Mouse (Mus musculus) midbrain, embryonic 16.5 days (tissue): Measurements from ENCODE around the gene Kat14. TPM values are rescaled to one million over a fixed set of nuclear protein-coding genes. Genes with fewer than 3 reads are reported as not detected.
A peak's percentile ranks its signal among the peaks of the same experiment; 100 is the strongest.
"Not testable (repeated sequence)": the region's sequence is repeated elsewhere in the genome, so short reads cannot be mapped to it uniquely, and the experiment has no call there.

Experiments used
- ATAC-seq: fragments of 200-750 bp; cut with Nextera tagmentation; 2 replicates; pipeline ENCODE4 v1.8.0; 2017; ENCODE audit warnings: moderate TSS enrichment
- H3K27ac ChIP-seq: fragments of 300-500 bp; sonication (generic); 2 replicates; pipeline ENCODE4 v1.5.1; 2014; ENCODE audit warnings: mild to moderate bottlenecking, low read length, mixed read lengths
- H3K27me3 ChIP-seq: fragments of 300-500 bp; sonication (generic); 2 replicates; pipeline ENCODE4 v1.6.1; 2014; ENCODE audit warnings: low read depth, low read length, mixed read lengths; ENCODE audit not compliant: control insufficient read depth, insufficient read depth
- H3K36me3 ChIP-seq: fragments of 300-500 bp; sonication (generic); 2 replicates; pipeline ENCODE4 v1.6.1; 2014; ENCODE audit warnings: mild to moderate bottlenecking, low read length, moderate library complexity, mixed read lengths; ENCODE audit not compliant: control insufficient read depth, insufficient read depth
- H3K4me1 ChIP-seq: fragments of 300-500 bp; sonication (generic); 2 replicates; pipeline ENCODE4 v1.6.1; 2014; ENCODE audit warnings: mild to moderate bottlenecking, low read length, mixed read lengths; ENCODE audit not compliant: control insufficient read depth, insufficient read depth
- H3K4me2 ChIP-seq: fragments of 300-500 bp; sonication (generic); 2 replicates; pipeline ENCODE4 v1.6.1; 2014; ENCODE audit warnings: mild to moderate bottlenecking, low read length, mixed read lengths
- H3K4me3 ChIP-seq: fragments of 300-500 bp; sonication (generic); 2 replicates; pipeline ENCODE4 v1.5.1; 2014; ENCODE audit warnings: low read depth, mild to moderate bottlenecking, low read length, moderate library complexity, mixed read lengths
- H3K9ac ChIP-seq: fragments of 300-500 bp; sonication (generic); 2 replicates; pipeline ENCODE4 v1.6.1; 2014; ENCODE audit warnings: low read depth, low read length, mixed read lengths
- H3K9me3 ChIP-seq: fragments of 300-500 bp; sonication (generic); replicated peaks from 2 replicates; pipeline ENCODE4 v1.6.1; 2014; ENCODE audit warnings: mild to moderate bottlenecking, low read length, mixed read lengths; ENCODE audit not compliant: control insufficient read depth, poor library complexity, severe bottlenecking
- WGBS: fragments of 180-500 bp; shearing (Covaris S2); extraction: QIAGEN DNeasy Blood & Tissue Kit; methylation state at CpG from one replicate; pipeline ENCODE4 v1.1.7; 2014; 5-methylcytosine and 5-hydroxymethylcytosine counted together
- polyA plus RNA-seq: library from polyadenylated mRNA; unstranded; fragments of >200 nt; fragmentation: Nextera tagmentation; extraction: Ambion mirVana; gene quantifications from 2 replicates; pipeline ENCODE4 v1.2.1, GENCODE M21; 2015

Gene Kat14
- polyA plus RNA-seq, 1 experiment from 2014 or later: 26.4 TPM

GRCm38 (mm10) chr2:144333138-144333842 is 35.5 kb upstream of the Kat14 start:
- 6% methylated on average over 28 of the region's 28 CpGs for WGBS
- peak overlapping the region; percentile 40; the same call in 1 of the 2 replicates for H3K9ac ChIP-seq
- H3K4me1 ChIP-seq: peaks cover 28% of the 10 kb centered on the region
- peaks cover 40% of the 10 kb centered on the region for H3K27me3 ChIP-seq
- H3K4me2 ChIP-seq: peak overlapping the region; percentile 92
- no peak overlapping the region for H3K27ac ChIP-seq
- H3K4me3 ChIP-seq: peak overlapping the region; percentile 29
- ATAC-seq: 0 out of 2 replicates have a peak, but pooled peaks have one; percentile 31
- no peaks in the 10 kb centered on the region for H3K36me3 ChIP-seq
- H3K9me3 ChIP-seq: no peaks in the 10 kb centered on the region

GRCm38 (mm10) chr2:144337230-144337629 is 31.6 kb upstream of the Kat14 start:
- Histone ChIP-seq H3K4me3 (no peak overlapping the region), H3K4me1 (peaks cover 8% of the 10 kb centered on the region), H3K27me3 (peaks cover 10% of the 10 kb centered on the region), H3K9me3 (no peaks in the 10 kb centered on the region), H3K27ac (no peak overlapping the region), H3K4me2 (no peak overlapping the region), H3K36me3 (no peaks in the 10 kb centered on the region), H3K9ac (no peak overlapping the region)
- WGBS: 80% methylated on average over 3 of the region's 3 CpGs
- ATAC-seq: no peak

- Histone ChIP-seq H3K27me3 (peaks cover 6% of the 10 kb centered on the region), H3K4me2 (no peak overlapping the region), H3K9me3 (no peaks in the 10 kb centered on the region), H3K9ac (no peak overlapping the region), H3K36me3 (no peaks in the 10 kb centered on the region), H3K4me3 (no peak overlapping the region), H3K4me1 (peaks cover 6% of the 10 kb centered on the region), H3K27ac (no peak overlapping the region)
- WGBS: 86% methylated on average over 4 of the region's 8 CpGs
- ATAC-seq: no peak
These were observed 31.1 kb upstream of the Kat14 start for GRCm38 (mm10) chr2:144337701-144338100.

GRCm38 (mm10) chr2:144338149-144338548 is 30.6 kb upstream of the Kat14 start:
- not testable (repeated sequence) for ATAC-seq, H3K9me3 ChIP-seq

GRCm38 (mm10) chr2:144343158-144343557 is 25.6 kb upstream of the Kat14 start:
- ATAC-seq: no peak
- H3K4me2 ChIP-seq: no peak overlapping the region
- no peaks in the 10 kb centered on the region for H3K4me1 ChIP-seq
- H3K27me3 ChIP-seq: no peaks in the 10 kb centered on the region
- H3K9me3 ChIP-seq: no peaks in the 10 kb centered on the region
- no peak overlapping the region for H3K9ac ChIP-seq
- H3K4me3 ChIP-seq: no peak overlapping the region
- no peak overlapping the region for H3K27ac ChIP-seq
- H3K36me3 ChIP-seq: no peaks in the 10 kb centered on the region
- WGBS: 87% methylated on average over 4 of the region's 4 CpGs

More at GRCm38 (mm10) chr2:144338149-144338548, 30.6 kb upstream of the Kat14 start:
- H3K4me1 ChIP-seq, H3K9ac ChIP-seq, H3K36me3 ChIP-seq, H3K4me3 ChIP-seq, H3K27ac ChIP-seq, H3K4me2 ChIP-seq, H3K27me3 ChIP-seq: not testable (repeated sequence)
- 81% methylated on average over 6 of the region's 6 CpGs for WGBS

DNA sequence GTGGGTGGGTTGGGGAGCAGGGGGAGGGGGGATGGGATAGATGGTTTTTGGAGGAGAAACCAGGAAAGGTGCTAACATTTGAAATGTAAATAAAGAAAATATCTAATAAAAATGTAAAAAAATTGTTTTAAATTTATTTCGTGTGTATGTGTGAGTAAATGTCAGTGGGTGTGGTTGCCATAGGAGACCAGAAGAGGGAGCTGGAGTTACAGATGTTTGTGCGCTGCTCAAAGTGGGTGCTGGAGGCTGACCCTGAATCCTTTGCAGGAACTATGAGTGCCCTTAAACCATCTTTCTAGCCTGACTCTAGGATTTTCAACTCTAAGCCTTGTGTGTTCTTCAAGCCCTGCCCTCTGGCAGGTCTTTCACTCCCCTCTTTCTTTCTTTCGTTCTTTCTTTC is 20.3 kb upstream of the Kat14 start:
- no peaks in the 10 kb centered on the region for H3K27me3 ChIP-seq
- no peak overlapping the region for H3K4me3 ChIP-seq
- H3K27ac ChIP-seq: no peak overlapping the region
- no peak overlapping the region for H3K9ac ChIP-seq
- no peak for ATAC-seq
- no peaks in the 10 kb centered on the region for H3K4me1 ChIP-seq
- no peaks in the 10 kb centered on the region for H3K36me3 ChIP-seq
- no peaks in the 10 kb centered on the region for H3K9me3 ChIP-seq
- H3K4me2 ChIP-seq: no peak overlapping the region
- WGBS: 69% methylated on average over 3 of the region's 3 CpGs

- WGBS: 90% methylated on average over 11 of the region's 11 CpGs
- no peak overlapping the region for H3K27ac ChIP-seq
- no peaks in the 10 kb centered on the region for H3K4me1 ChIP-seq
These were observed 15.9 kb upstream of the Kat14 start for GRCm38 (mm10) chr2:144352843-144353242.

DNA sequence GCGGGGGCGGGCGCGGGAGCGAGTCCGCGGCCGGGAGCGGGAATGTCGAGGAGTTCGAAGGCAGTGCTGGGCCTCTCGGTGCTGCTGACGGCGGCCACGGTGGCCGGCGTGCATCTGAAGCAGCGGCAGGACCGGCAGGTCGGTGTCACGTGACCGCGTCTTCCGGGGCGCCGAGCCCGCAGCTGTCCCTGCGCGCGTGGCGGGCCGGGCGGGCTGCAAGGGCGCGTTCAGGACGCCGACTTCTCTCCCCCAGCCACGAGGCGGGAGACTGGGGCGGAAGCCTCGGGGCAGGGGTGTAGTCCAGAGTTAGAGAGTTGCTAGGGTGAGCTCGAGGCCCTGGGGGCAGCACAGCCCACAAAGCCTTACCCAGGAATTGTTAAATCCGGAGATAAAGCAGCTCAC is 238 bp downstream of the Kat14 start:
- WGBS: 1% methylated on average over 35 of the region's 43 CpGs

More at GRCm38 (mm10) chr2:144352843-144353242, 15.9 kb upstream of the Kat14 start:
- ATAC-seq: no peak
- Histone ChIP-seq H3K4me2 (no peak overlapping the region), H3K36me3 (no peaks in the 10 kb centered on the region), H3K4me3 (no peak overlapping the region), H3K9ac (no peak overlapping the region), H3K9me3 (no peaks in the 10 kb centered on the region), H3K27me3 (no peaks in the 10 kb centered on the region)

DNA sequence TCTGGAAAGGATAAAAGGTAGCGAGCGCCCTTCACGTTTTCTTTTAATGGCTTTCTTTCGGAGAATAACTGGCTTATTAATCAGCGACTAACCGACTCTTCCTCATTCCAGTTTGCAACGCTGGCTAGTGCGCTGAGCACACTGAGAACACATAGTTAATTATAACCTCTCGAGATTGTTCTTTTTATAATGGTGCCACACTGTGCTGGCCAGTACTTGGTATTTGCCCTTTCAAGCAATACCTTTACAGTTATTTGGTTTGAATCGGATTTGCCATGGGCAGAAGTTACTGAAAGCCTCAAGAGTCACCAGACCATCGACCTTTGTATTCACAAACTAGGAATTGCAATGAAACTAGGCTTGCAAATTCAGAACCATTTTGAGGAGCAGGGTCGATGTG is 728 bp downstream of the Kat14 start:
- H3K36me3 ChIP-seq: peaks cover 3% of the 10 kb centered on the region; the same call in 1 of the 2 replicates
- H3K4me2 ChIP-seq: peak overlapping the region; percentile 76
- H3K4me3 ChIP-seq: peak overlapping the region; percentile 94
- H3K27me3 ChIP-seq: no peaks in the 10 kb centered on the region
- H3K27ac ChIP-seq: peak overlapping the region; percentile 98
- ATAC-seq: peak; percentile 39; the same call in 1 of the 2 replicates
- H3K4me1 ChIP-seq: peaks cover 11% of the 10 kb centered on the region
- no peaks in the 10 kb centered on the region for H3K9me3 ChIP-seq
- H3K9ac ChIP-seq: peak overlapping the region; percentile 93
- under 1% methylated on average over 12 of the region's 12 CpGs for WGBS

More for the DNA sequence above, 238 bp downstream of the Kat14 start:
- H3K27ac ChIP-seq: peak overlapping the region; percentile 98
- H3K36me3 ChIP-seq: peaks cover 2% of the 10 kb centered on the region; the same call in 1 of the 2 replicates
- peak overlapping the region; percentile 93 for H3K9ac ChIP-seq
- peak overlapping the region; percentile 76 for H3K4me2 ChIP-seq
- H3K4me3 ChIP-seq: peak overlapping the region; percentile 94
- H3K4me1 ChIP-seq: peaks cover 11% of the 10 kb centered on the region
- H3K27me3 ChIP-seq: no peaks in the 10 kb centered on the region
- ATAC-seq: peak; percentile 92
- H3K9me3 ChIP-seq: no peaks in the 10 kb centered on the region
